Mouse (Mus musculus) effector memory CD4-positive, alpha-beta T cell, adult 5 months (primary cell): ENCODE results near the gene Snx14. TPM values are rescaled to one million over a fixed set of nuclear protein-coding genes. Genes with fewer than 3 reads are reported as not detected.

Source experiments
- polyA plus RNA-seq: library from polyadenylated mRNA; unstranded; fragments of 100-300 nt; shearing (Covaris generic); gene quantifications from one replicate; pipeline ENCODE4 v1.2.1, GENCODE M21; 2017

The Snx14 gene
- 33.2 TPM for polyA plus RNA-seq

GRCm38 (mm10) chr9:88438555-88439237 lies at the start of gene Snx14:
Gene Snx14 (minus strand): TSS chr9:88438958.

DNA sequence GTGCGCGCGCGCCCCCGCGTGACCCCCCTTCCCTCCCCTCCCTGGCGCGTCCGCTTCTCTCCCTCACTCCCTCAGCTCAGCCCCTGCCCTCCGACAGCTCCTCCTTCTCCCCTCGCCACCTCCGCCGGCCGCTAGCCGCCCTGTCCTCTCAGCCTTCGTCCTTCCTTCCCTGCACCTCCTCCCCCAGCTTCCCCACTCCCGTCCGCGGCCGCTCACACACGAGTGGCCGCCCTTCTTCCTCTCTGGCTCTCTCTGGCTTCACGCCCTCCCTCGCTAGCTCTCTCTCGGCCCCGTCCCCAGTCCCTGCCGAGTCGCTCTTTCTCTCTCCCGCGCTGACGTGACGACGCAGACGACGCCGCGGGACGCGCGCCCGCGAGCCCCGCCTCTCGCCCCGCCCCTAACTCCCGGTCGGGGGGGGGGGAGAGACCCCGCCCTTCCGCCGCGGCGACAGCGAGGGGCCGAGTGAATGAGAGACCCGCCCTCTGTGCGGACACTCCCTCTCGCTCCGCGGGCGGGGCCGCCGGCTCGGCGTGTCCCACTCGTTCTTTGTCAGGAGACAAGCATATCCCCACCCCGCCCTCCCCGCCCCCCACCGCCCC lies 43.6 kb upstream of the Snx14 start, which contains the start of gene Syncrip:
TSS of gene Syncrip (minus strand) at position 345 of the 599 bp plus-strand sequence.

DNA sequence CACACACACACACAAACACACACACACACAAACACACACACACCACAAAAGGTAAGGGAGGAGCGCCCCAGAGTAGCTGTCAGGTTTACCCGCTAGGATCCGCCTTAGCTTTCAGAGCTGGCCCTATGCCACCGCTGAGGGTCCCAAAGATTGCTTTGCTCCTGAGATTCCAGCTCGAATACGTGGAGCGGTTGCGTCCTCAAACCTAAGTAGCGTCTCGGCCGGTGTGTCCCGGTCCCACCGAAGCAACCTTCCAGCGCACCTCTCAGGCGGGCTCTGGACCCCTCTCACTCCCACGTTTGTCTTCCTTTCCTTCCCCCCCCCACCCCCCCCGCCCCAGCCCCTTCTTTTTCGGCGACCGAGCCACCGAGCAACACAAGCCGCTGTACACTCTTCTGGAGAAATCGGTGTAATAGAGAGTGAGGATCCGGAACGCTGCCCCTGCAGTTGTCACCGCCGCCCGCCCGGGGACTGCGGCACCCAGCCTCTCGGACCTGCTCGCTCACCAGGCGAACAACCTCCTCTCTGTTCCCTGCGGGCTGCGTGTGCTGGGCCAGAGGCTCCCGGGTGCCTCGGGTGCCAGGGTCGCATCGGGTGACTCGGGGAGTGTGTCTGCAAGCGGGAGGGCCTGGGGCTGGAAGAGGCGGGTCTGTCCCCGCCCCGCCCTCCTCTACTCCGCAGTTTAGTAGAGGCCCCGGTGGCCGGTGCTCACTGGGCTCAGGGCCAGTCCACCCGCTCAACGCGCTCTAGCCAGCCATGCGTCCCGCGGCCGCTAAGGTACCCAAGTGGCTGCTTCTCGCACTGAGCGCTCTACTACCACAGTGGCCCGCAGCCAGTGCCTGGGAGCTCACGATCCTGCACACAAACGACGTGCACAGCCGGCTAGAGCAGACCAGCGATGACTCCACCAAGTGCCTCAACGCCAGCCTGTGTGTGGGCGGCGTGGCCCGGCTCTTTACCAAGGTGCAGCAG lies 111.5 kb downstream of the Snx14 start, which contains the start of gene Nt5e:
TSS of gene Nt5e (plus strand) at position 268 of the 972 bp plus-strand sequence.

Other genes starting within 250 kb of the Snx14 start
- 91.8 TPM for gene Nt5e, start 111.8 kb downstream of the Snx14 start, polyA plus RNA-seq
- not detected for gene Gm20537, start 17.7 kb upstream of the Snx14 start, polyA plus RNA-seq
- gene Syncrip, start 43.6 kb upstream of the Snx14 start, polyA plus RNA-seq: 89.2 TPM
- 18.8 TPM for gene Zfp949, start 109.1 kb upstream of the Snx14 start, polyA plus RNA-seq
- not detected for gene Trim43a, start 141.9 kb upstream of the Snx14 start, polyA plus RNA-seq